Mouse (Mus musculus) embryo, embryonic 11.5 days (tissue): ENCODE results near the gene Ppp1r18.

Source experiments
- DNase-seq: peaks from one replicate; pipeline ENCODE4 v3.0.0-alpha.2; 2012; ENCODE audit warnings: low read depth, low spot score

Ppp1r18 gene

GRCm38 (mm10) chr17:35869346-35870067 lies 4.1 kb downstream of the Ppp1r18 start:
- DNase-seq = no peak

GRCm38 (mm10) chr17:35870151-35870883 lies 4.9 kb downstream of the Ppp1r18 start:
- DNase-seq = no peak

GRCm38 (mm10) chr17:35870884-35871696 lies 5.7 kb downstream of the Ppp1r18 start:
- no peak for DNase-seq

- DNase-seq = peak; percentile 75
These were observed 8.6 kb downstream of the Ppp1r18 start for GRCm38 (mm10) chr17:35873774-35874519.

- DNase-seq = no peak
These were observed 9.3 kb downstream of the Ppp1r18 start for GRCm38 (mm10) chr17:35874721-35875120.

- DNase-seq = peak; percentile 89
These were observed 14.1 kb downstream of the Ppp1r18 start, which contains the start of gene Dhx16 for GRCm38 (mm10) chr17:35879245-35880057. Gene Dhx16, plus strand, starts transcription at chr17:35879819.

GRCm38 (mm10) chr17:35882924-35883323 lies 17.5 kb downstream of the Ppp1r18 start:
- DNase-seq = no peak

- DNase-seq = no peak
These were observed 18.4 kb downstream of the Ppp1r18 start for GRCm38 (mm10) chr17:35883777-35884176.

GRCm38 (mm10) chr17:35887725-35888124 lies 22.3 kb downstream of the Ppp1r18 start:
- no peak for DNase-seq

GRCm38 (mm10) chr17:35896781-35897643 lies 31.6 kb downstream of the Ppp1r18 start, which contains the start of gene 2310061I04Rik:
Gene 2310061I04Rik, minus strand, starts transcription at chr17:35897431.
- peak; percentile 87 for DNase-seq

- DNase-seq = no peak
These were observed 32.5 kb downstream of the Ppp1r18 start for GRCm38 (mm10) chr17:35897644-35898573.

GRCm38 (mm10) chr17:35900636-35901035 lies 35.2 kb downstream of the Ppp1r18 start:
- no peak for DNase-seq

- no peak for DNase-seq
These were observed 38.1 kb downstream of the Ppp1r18 start for GRCm38 (mm10) chr17:35903343-35903991.

GRCm38 (mm10) chr17:35903992-35904355 lies 38.6 kb downstream of the Ppp1r18 start:
- DNase-seq = no peak

GRCm38 (mm10) chr17:35905587-35905986 lies 40.2 kb downstream of the Ppp1r18 start:
- DNase-seq = no peak

GRCm38 (mm10) chr17:35907609-35908008 lies 42.2 kb downstream of the Ppp1r18 start:
- no peak for DNase-seq

GRCm38 (mm10) chr17:35909186-35909918 lies 44.0 kb downstream of the Ppp1r18 start:
- peak; percentile 32 for DNase-seq
